Mouse (Mus musculus): ENCODE results near the gene Gprc5a. TPM values are rescaled to one million over a fixed set of nuclear protein-coding genes. Genes with fewer than 3 reads are reported as not detected.

Gprc5a gene
- total RNA-seq (2021) = under 1 TPM; 0.38 to 0.75 TPM
- long read RNA-seq, experiment 1 = 0 reads
- long read RNA-seq, experiment 2 = 0 reads

DNA sequence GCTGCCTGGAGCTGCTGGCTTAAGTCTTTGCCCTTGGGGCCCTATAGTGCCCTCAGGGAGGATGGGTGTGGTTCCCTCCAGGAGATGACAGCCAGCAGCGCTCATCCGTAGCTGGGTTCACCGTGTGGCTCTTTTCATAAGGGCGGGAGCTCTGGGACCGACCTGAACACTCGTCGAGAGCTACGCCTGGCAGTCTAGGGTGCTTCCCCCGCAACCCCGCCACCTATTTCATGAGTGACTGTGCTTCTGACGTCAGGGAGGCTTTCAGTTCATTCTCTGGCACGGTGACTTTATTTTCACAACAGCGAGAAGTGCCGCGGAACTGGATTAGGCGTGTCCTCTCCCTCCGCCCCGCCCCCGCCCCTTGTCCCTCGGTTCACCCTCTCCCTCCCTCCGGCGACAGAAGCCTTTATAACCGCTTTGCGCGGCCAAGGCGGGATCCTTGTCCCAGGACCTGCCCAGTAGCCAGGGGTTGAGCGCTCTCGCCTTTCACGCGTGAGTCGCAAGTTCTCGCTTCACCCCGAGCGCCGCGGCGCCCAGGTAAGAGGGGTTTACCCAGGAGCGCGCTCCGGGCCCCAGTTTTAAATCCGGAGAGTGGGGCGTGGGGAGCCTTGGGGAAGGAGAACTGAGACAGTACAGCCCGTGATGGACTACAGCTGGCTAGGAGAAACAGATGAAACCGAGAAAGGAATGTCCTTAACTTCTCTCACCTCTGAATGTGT is at the start of gene Gprc5a:
Gprc5a (plus strand) TSS at position 416 of the 722 bp plus-strand sequence.
- DNase-seq = no peak

DNA sequence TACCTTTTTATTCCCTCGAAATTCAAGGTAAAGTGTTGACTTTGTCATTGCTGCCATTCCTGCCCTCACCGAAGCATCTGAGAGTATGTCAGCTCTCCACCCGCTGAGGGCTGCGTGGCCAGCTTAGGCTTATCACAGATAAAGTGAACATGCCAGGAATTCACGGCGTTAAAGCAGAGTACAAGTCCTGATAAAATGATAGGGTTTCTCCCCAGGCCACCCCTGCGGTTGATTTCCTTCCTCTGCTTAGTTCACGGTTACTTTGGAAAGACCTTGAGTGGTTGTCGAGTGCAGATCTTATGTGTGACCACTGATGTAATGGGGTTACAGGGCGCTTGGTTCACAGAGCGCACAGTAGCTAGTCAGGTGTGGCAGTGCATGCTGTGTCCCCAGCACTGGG is 48.2 kb upstream of the Gprc5a start:
- DNase-seq = no peak

DNA sequence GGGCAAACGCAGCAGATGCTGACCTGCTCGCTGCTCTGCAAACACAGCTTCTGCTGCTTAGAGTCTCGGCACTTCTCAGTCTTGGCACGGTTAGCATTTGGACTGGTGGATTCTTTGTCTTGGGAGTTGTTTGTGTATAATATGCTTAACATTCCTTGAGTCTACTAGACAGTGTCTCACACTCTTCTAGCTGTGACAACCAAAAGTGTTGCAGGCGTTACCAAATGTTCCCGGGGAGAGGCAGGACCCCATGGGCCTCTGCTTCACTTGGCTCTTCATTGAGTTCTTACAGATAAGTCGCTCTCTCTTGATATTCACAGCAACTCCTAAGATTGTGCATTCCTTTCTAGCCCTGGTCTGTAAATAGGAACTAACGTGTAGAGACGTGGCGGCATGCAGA is 45.9 kb upstream of the Gprc5a start:
- DNase-seq = no peak

DNA sequence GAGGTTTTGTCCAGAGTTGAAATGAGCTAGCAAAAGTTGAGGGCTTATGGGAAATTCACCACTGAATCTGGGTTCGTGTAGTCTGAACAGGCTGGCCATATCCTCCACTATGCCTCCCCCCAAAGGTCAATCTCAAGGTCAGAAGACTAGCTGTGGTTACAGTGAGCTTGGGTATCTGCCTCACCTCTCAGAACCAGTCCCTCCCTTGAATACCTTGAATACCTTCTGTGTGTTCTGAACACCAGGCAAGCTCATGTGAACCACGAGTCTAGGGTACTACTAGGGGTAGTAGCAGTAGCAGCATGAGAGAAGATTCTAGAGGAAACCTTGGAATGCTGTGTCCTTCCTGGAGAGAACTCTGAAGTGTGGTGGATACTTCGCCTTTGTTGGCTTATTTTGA is 43.8 kb upstream of the Gprc5a start:
- no peak for DNase-seq

DNA sequence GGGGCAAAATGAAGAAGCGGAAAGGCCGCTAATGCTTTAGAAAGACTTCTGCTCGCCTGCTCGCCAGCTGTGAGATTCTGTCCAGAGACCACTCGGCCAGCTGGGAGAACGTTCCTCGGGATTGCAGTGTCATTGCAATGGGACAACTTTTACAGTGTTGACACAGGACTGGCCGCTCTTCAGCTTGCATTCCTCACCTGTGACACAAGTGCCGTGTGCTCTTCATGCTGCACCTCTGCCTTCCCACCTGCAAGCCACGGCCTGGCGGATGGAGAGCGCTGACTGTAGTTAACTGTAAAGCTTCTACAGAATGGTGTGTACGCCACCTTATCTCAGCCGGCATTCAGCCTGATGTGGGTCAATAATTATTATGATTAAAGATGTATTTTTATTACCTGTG is 42.1 kb upstream of the Gprc5a start:
- no peak for DNase-seq

DNA sequence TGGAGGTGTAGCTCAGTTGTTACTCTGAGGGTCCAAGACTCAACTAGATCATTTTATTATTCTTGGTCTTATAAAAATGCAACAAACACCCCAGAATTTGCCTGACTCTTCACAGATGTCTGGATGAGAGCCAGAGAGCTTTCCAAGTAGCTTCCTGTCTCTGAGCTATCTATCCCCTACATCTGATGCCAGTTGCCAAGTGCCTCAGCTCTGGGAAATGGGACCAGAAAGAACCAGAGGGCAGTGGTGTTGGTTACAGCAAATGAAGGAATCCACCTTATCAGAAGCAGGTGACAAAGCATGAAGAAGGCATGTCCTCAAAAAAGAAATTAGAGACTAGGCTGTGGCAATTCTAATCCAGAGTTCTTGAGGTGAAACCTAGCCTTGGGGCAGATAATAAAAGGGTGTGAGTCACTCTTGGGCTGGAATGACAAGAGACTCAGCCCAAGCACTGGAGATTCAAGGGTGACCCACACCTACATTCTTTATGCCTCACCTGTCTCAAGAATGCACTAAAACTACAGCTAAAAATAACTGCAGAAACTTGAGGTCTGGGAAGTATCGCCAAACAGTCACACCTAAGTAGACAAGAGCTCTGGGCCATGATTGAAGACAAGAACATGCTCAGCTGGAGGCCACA is 40.5 kb upstream of the Gprc5a start:
- no peak for DNase-seq

DNA sequence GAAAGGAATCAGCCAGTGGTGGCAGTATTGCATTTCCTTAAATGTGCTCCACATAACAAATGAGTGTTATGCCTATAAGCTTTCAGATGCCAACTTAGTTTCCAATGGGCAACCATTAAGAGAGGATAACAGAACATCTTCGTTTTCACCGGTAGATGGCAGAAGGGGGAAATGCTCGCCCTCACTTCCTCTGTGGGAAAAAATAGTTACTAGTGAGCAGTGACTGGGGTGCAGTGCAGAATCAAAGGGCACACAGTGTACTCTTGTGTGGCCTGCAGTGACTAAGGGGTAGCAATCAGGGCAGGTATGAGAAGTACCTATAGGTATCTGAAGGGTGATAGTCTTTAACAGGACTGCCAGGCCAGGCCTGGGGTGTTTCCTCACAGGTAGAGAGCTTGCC is 39.2 kb upstream of the Gprc5a start:
- DNase-seq = no peak

DNA sequence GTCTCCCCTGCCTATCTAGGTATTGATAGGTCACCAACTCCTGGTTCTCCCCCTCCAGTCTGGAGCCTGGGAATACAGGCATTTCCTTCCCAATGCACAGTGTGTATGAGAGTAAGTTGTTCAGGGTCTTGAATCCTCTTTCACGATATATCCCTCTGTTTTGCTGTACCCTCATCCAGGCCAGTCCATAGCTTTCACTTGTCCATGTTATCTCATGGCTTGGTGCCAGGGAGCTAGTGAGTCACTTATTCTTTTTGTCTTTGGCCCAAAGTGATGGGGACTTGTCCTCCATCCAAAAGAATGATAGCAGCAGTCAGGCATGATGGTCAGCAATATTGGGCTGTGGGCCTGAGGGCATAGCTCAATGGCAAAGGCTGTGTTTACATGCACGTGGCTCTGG is 38.7 kb upstream of the Gprc5a start:
- no peak for DNase-seq

DNA sequence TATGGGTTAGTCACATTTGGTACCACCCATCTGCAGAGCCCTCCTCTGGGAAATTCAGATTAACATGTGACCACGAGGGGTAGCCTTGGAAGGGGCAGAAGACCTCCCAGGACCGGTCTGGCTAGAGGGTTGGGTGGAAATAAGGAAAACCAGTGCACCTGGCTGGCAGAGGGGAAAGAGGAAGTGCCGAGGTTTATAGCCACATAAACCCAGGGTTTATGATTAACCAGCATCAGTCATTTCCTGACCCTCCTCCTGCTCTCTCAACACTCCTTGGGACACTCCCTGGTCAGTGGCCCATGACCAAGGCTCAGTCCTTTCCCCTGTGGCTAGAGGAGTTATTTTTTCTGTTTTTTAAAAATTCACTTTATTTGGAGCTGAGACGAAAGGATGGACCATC is 36.2 kb upstream of the Gprc5a start:
- no peak for DNase-seq

DNA sequence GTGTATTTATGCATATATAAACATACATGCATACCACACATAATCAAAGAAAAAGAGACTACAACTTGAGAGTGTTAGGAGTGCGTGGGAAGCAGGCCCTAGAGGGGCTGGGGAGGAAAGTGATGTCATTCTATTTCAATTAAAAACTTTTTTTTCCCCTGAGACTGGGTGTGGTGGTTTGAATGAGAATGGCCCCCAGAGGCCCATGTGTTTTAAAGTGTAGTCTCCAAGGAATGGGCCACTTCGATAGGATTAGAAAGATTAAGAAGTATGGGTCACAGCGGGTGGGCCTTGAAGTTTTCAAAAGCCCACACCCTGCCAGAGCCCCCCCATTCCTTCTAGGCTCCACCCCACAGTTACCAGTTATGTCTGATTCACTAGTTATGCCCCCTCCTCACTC is 26.8 kb upstream of the Gprc5a start:
- DNase-seq = no peak

DNA sequence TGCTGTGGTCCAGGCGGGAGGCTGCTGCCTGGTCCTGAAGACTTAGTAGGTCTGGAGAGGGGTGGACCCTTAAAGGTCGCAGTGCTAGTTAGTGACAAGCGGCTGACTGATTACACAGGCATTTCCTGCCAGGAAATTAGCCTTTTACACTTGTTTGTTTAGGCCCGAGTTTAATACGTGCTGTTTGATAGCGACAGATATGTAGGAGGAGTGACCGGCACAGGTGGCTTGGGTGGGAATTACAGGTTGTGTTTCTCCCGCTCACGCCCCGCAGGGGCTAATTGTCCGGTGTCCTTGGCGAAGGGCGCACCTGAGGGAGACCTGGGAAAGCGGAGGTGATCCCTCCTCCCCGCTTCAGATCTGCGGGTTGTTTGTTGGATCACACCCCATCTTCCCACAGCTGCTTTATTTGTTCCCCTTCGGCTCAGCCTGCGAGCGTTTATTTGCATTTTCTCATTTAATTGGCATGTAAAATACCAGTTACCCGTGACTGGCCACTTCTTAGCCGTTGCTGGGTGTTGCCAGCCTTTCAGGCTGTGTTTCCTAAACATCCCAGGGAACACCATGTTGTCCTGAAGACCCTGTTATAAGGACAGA is 25.1 kb upstream of the Gprc5a start:
- DNase-seq = no peak

DNA sequence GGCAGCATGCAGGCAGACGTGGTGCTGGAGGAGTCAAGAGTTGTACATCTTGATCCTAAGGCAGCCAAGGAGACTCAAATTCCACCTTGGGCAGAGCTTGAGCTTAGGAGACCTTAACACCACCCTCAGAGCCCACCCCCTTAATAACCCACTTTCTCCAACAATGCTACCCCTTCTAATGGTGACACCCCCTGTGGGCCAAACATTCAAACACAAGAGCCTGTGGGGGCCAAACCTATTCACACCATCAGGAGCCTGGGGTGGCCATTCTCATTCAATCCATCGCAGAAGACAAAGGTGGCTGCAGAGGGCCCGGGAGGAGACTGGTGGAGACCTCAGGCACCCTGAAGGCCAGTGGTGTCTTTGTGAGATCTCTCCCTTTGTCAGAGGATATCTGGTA is 23.5 kb upstream of the Gprc5a start:
- DNase-seq = no peak

DNA sequence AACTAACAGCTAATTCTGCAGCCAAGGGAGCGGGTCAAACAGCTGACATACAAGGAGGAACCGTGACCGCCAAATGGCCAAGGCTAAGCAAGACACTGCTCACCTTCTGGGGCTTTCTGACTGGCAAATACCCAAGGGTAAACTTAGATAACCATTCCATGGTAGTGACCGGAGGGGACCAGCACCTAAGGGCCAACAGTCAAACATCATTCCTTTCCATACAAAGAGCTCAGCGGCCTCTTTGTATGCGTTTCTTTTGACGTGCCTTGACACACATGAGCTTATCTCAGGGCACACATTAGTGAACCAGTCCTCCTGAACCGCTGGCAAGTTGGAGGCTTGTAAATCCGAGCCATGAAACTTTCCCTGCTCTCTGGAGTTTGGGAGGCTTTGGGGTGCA is 18.2 kb upstream of the Gprc5a start:
- no peak for DNase-seq

DNA sequence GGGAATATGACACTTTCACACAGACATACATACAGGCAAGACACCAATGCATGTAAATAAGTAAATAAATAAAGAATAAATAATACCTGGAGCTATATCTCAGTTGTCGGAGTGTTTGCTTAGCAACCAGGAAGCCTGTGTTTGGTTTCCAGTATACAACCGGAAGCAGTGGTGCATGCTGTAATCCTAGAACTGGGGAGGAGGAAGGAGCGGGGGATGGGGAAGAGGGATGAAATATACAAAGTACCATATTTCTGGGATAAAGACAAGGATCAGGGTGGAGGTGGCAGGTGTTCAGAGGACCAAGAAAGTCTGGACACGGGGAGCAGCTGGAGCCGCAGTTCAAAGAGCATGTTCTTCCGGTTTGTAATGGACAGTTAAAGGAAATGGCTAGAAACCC is 16.9 kb upstream of the Gprc5a start:
- DNase-seq = no peak

DNA sequence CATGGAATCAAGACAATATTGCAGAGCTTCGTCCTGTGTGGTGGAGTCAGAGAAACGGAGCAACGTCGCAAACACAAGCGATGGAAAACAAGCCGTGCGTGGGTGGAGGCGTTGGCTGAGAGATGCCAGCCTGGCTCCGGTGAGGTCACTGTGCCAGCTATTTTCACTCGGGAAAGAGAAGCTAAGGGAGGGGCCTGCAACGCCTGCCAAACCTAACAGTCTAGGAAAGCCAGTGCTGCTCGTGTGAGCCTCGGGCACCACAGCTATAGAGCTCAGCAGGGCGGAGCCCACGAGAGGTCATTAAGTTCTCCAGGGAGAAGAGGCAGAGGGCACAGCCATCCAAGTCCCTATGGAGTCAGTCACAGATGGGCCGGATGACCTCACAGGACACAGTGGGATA is 16.5 kb upstream of the Gprc5a start:
- no peak for DNase-seq

DNA sequence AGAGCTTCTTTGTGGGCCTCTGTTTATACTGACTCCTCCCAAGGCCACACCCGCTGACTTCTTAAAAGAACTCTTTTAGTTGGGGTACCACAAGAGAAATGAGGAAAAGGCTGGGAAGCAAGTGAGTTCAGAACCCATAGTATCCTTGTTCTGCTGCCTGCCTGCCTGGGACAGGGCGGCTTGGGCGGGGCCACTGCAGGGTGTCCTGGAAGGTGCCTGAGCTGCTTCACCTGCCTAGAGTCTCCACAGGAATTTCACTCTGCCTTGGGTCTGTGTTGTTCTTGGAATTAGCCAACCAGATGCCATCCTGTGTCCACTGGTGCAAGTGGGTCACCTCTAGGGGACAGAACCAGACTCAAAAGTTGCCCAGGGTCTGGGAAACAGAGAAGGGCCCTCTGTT is 11.7 kb upstream of the Gprc5a start:
- no peak for DNase-seq

DNA sequence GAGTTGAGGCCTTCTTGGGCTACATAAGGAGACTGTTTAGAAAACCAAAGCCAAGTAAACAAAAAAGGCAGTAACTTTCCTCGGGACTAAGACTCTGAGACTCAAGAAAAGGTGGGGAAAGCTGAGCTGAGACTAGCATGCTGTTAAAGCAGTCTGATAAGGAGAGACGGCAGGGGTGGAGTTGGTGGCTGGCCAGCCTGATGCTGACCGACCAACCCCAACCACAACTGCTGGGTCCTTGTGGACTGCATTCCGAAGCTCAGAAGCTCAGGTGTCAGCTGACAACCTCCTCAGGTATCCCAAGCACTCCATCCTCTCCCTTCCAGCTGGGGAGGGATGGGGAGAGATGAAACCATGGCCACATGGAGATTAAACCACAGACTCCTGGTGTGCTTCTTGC is 9.6 kb upstream of the Gprc5a start:
- DNase-seq = no peak

DNA sequence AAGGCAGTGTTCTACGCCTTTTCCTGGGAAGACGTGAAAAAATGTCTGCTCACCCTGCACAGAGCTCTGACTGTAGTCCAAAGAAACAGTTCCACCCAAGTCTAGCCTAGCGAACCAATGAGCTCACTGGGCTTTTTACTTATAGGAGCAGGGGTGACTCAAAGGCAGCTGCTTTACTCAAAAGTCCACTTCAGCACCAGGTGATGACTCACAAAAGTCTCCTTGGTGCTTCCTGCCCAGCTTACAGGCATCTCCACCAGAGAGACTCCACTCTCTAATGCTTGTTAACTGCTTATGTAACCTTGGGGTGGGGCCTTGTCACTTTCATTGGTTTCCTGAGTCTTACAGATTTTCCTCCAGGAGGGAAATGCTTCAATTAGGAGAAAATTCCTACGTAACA is 4.7 kb upstream of the Gprc5a start:
- no peak for DNase-seq

DNA sequence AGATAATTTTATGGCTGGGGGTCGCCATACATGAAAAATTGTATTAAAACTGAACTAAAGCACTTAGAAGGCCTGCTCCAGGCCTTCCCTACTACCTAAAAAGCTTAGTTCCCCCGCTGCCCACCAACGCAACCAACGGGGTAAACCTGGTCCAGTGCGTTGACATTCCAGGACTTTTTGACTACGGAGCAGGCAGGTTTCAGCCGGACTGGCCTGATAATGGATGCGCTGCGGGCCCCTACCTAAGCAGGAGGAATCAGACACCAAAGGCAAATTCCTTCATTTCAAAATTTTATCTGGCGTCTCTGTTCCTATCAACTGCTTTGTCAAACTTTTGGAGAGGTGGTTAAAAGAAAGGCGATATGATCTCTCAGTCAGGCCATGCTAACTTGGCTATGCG is 830 bp upstream of the Gprc5a start:
- DNase-seq = no peak

DNA sequence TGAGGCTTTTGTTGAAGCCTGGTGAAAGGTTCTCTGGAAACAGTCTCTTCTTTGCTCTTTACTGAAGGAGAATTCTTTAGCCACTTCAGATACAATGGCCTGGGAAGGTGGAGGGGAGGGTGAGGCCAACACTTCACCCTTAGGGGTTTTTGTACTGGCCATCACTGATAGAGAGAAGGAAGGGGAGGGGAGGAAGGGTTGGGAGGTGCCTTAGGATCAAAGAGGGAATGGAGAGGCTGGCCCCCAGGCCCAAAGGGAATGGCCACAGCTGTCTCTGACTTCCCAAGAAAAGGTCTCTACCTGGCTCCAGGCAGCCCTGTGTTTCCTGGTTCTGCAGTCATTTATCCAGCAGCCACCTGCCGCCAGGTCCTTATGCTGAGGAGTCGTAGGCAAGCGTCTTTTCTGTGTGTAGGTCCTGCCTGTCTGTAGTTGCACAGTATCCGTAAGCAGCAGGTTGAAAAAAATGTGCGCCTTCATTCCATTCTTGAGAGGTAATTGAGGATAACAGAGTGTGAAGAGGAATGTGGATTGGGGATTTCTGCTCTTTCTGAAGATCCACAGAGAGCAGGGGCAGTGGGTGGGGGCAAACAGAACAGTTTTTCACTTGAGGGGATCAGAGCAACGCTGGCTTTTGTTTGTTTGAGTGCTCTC is 1.5 kb downstream of the Gprc5a start:
- DNase-seq = no peak

DNA sequence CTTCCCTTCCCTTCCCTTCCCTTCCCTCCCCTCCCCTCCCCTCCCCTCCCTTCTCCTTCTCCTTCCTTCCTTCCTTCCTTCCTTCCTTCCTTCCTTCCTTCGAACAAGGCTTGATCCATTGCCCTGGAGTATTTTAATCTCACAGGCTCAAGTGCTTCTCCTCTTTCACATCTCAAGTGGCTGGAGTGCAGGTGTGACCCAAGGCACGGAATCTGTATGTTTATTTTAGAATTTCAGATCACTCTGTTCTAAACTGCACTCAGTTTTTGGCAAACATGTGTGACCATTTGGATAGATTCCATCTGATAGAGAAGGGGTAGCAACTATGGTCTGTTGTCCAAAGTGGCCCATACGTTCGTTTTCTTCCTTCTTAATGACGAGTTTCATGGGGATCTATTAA is 2.8 kb downstream of the Gprc5a start:
- DNase-seq = no peak

DNA sequence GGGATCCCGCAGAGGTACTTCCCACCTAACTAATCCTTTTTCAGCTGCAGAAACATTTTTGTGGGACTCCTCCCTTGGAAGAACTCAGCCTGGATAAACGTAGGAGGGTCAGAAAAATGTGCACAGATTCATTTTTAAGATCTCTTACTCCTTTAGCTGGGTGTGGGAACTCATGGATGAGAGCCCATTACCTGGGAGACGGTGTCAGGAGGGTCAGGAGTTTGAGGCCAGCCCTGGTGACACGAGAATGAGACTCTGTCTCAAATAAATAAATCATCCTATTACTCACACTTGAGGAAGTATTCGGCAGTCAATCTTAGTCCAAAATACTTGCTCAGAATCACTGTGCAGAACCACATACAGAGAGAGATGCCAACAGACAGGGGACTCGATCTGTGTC is 4.4 kb downstream of the Gprc5a start:
- no peak for DNase-seq

DNA sequence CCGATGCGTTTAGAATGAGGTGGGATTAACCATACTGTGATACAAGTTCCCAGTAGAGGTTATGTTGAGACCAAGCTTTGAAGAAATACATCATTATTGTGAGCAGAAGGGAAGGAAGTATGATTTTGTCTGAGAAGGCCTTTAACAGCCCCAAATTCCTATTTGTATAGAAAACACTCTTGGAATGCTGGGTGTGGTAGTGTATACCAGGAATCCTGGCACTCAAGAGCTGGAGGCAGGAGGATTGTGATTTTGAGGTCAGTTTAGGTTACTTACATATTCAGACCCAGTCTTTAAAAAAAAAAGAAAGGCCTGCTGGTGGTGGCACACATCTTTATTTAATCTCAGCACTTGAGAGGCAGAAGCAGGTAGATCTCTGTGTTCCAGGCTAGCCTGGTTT is 4.9 kb downstream of the Gprc5a start:
- no peak for DNase-seq
